Mouse (Mus musculus) midbrain, embryonic 15.5 days (tissue): ENCODE data around the gene Higd1c. TPM values are rescaled to one million over a fixed set of nuclear protein-coding genes. Genes with fewer than 3 reads are reported as not detected.
"Not testable (repeated sequence)": the region's sequence is repeated elsewhere in the genome, so short reads cannot be mapped to it uniquely, and the experiment has no call there.

ENCODE experiments used
- ATAC-seq: fragments of 200-750 bp; cut with Nextera tagmentation; replicated peaks from 2 replicates; pipeline ENCODE4 v1.8.0; 2017; ENCODE audit warnings: moderate TSS enrichment
- H3K27ac ChIP-seq: fragments of 300-500 bp; sonication (generic); 2 replicates; pipeline ENCODE4 v1.5.1; 2015; ENCODE audit warnings: mild to moderate bottlenecking, inconsistent platforms
- H3K27me3 ChIP-seq: fragments of 300-500 bp; sonication (generic); replicated peaks from 2 replicates; pipeline ENCODE4 v1.6.1; 2015; ENCODE audit warnings: inconsistent platforms
- H3K36me3 ChIP-seq: fragments of 300-500 bp; sonication (generic); replicated peaks from 2 replicates; pipeline ENCODE4 v1.6.1; 2015; ENCODE audit warnings: inconsistent platforms
- H3K4me1 ChIP-seq: fragments of 300-500 bp; sonication (generic); 2 replicates; pipeline ENCODE4 v1.6.1; 2015; ENCODE audit warnings: inconsistent platforms
- H3K4me2 ChIP-seq: fragments of 300-500 bp; sonication (generic); 2 replicates; pipeline ENCODE4 v1.6.1; 2015; ENCODE audit warnings: inconsistent platforms, mild to moderate bottlenecking, moderate library complexity
- H3K4me3 ChIP-seq: fragments of 300-500 bp; sonication (generic); 2 replicates; pipeline ENCODE4 v1.5.1; 2015; ENCODE audit warnings: mild to moderate bottlenecking, inconsistent platforms
- H3K9ac ChIP-seq: fragments of 300-500 bp; sonication (generic); 2 replicates; pipeline ENCODE4 v1.6.1; 2015; ENCODE audit warnings: mild to moderate bottlenecking, inconsistent platforms
- H3K9me3 ChIP-seq: fragments of 300-500 bp; sonication (generic); 2 replicates; pipeline ENCODE4 v1.6.1; 2016; ENCODE audit warnings: inconsistent platforms
- WGBS: fragments of 180-500 bp; shearing (Covaris S2); methylation state at CpG from one replicate; pipeline ENCODE4 v1.1.7; 2015; ENCODE audit warnings: mixed read lengths; 5-methylcytosine and 5-hydroxymethylcytosine counted together
- polyA plus RNA-seq: library from polyadenylated mRNA; unstranded; fragments of >200 nt; fragmentation: Nextera tagmentation; extraction: Ambion mirVana; gene quantifications from 2 replicates; pipeline ENCODE4 v1.2.1, GENCODE M21; 2015

The Higd1c gene
- polyA plus RNA-seq, 1 experiment from 2014 or later = not detected

- WGBS = 28% methylated on average over 3 of the region's 9 CpGs
- not testable (repeated sequence) for H3K9me3 ChIP-seq, ATAC-seq, H3K27ac ChIP-seq, H3K27me3 ChIP-seq, H3K9ac ChIP-seq, H3K4me3 ChIP-seq, H3K36me3 ChIP-seq, H3K4me1 ChIP-seq, H3K4me2 ChIP-seq
Measured at GRCm38 (mm10) chr15:100377847-100378505, 13.6 kb downstream of the Higd1c start.

GRCm38 (mm10) chr15:100379658-100380057 lies 15.3 kb downstream of the Higd1c start:
- Histone ChIP-seq H3K27ac (no peak overlapping the region), H3K4me2 (no peak overlapping the region), H3K9ac (no peak overlapping the region), H3K27me3 (no peaks in the 10 kb centered on the region), H3K9me3 (no peaks in the 10 kb centered on the region), H3K36me3 (no peaks in the 10 kb centered on the region), H3K4me3 (no peak overlapping the region), H3K4me1 (no peaks in the 10 kb centered on the region)
- WGBS = 87% methylated on average over 8 of the region's 8 CpGs
- no peak for ATAC-seq

- Histone ChIP-seq H3K9ac (no peak overlapping the region), H3K4me3 (no peak overlapping the region), H3K27me3 (no peaks in the 10 kb centered on the region), H3K36me3 (no peaks in the 10 kb centered on the region), H3K9me3 (no peaks in the 10 kb centered on the region), H3K27ac (no peak overlapping the region), H3K4me1 (no peaks in the 10 kb centered on the region), H3K4me2 (no peak overlapping the region)
- WGBS = 66% methylated on average over 2 of the region's 2 CpGs
- no peak for ATAC-seq
Measured at GRCm38 (mm10) chr15:100380104-100380503, 15.8 kb downstream of the Higd1c start.

- Histone ChIP-seq H3K27me3 (no peaks in the 10 kb centered on the region), H3K4me1 (no peaks in the 10 kb centered on the region), H3K4me3 (no peak overlapping the region), H3K9me3 (no peaks in the 10 kb centered on the region), H3K4me2 (no peak overlapping the region), H3K27ac (no peak overlapping the region), H3K9ac (no peak overlapping the region), H3K36me3 (no peaks in the 10 kb centered on the region)
- WGBS = 93% methylated on average over 9 of the region's 9 CpGs
- no peak for ATAC-seq
Measured at GRCm38 (mm10) chr15:100385705-100386104, 21.4 kb downstream of the Higd1c start.

GRCm38 (mm10) chr15:100387544-100388223 lies 23.3 kb downstream of the Higd1c start:
- H3K27ac ChIP-seq = no peak overlapping the region
- H3K9me3 ChIP-seq = no peaks in the 10 kb centered on the region
- H3K4me1 ChIP-seq = no peaks in the 10 kb centered on the region
- H3K27me3 ChIP-seq = no peaks in the 10 kb centered on the region
- H3K4me3 ChIP-seq = no peak overlapping the region
- no peak overlapping the region for H3K9ac ChIP-seq
- no peaks in the 10 kb centered on the region for H3K36me3 ChIP-seq
- H3K4me2 ChIP-seq = no peak overlapping the region
- no peak for ATAC-seq
- 94% methylated on average over 17 of the region's 17 CpGs for WGBS

- H3K27ac ChIP-seq = no peak overlapping the region
- H3K9me3 ChIP-seq = no peaks in the 10 kb centered on the region
- no peak overlapping the region for H3K9ac ChIP-seq
- H3K4me3 ChIP-seq = no peak overlapping the region
- H3K36me3 ChIP-seq = no peaks in the 10 kb centered on the region
- ATAC-seq = no peak
- H3K27me3 ChIP-seq = no peaks in the 10 kb centered on the region
- WGBS = 88% methylated on average over 16 of the region's 16 CpGs
- H3K4me1 ChIP-seq = no peaks in the 10 kb centered on the region
- no peak overlapping the region for H3K4me2 ChIP-seq
Measured at GRCm38 (mm10) chr15:100388224-100388835, 24.0 kb downstream of the Higd1c start.

GRCm38 (mm10) chr15:100388886-100389285 lies 24.5 kb downstream of the Higd1c start:
- H3K4me3 ChIP-seq = no peak overlapping the region
- no peak overlapping the region for H3K27ac ChIP-seq
- no peaks in the 10 kb centered on the region for H3K9me3 ChIP-seq
- H3K9ac ChIP-seq = no peak overlapping the region
- no peak for ATAC-seq
- 53% methylated on average over 9 of the region's 9 CpGs for WGBS
- no peaks in the 10 kb centered on the region for H3K27me3 ChIP-seq
- no peaks in the 10 kb centered on the region for H3K4me1 ChIP-seq
- H3K4me2 ChIP-seq = no peak overlapping the region
- H3K36me3 ChIP-seq = no peaks in the 10 kb centered on the region

GRCm38 (mm10) chr15:100391066-100391465 lies 26.7 kb downstream of the Higd1c start:
- H3K4me2 ChIP-seq = no peak overlapping the region
- no peak for ATAC-seq
- no peaks in the 10 kb centered on the region for H3K27me3 ChIP-seq
- H3K9ac ChIP-seq = no peak overlapping the region
- H3K4me1 ChIP-seq = no peaks in the 10 kb centered on the region
- H3K4me3 ChIP-seq = no peak overlapping the region
- H3K27ac ChIP-seq = no peak overlapping the region
- H3K9me3 ChIP-seq = no peaks in the 10 kb centered on the region
- H3K36me3 ChIP-seq = peaks cover 15% of the 10 kb centered on the region
- 84% methylated on average over 7 of the region's 7 CpGs for WGBS

GRCm38 (mm10) chr15:100391599-100391998 lies 27.3 kb downstream of the Higd1c start:
- 93% methylated on average over 7 of the region's 7 CpGs for WGBS

GRCm38 (mm10) chr15:100393016-100393415 lies 28.7 kb downstream of the Higd1c start:
- WGBS = 88% methylated on average over 11 of the region's 11 CpGs
- no peak overlapping the region for H3K4me2 ChIP-seq
- H3K27me3 ChIP-seq = no peaks in the 10 kb centered on the region
- H3K9me3 ChIP-seq = no peaks in the 10 kb centered on the region
- ATAC-seq = no peak
- H3K4me1 ChIP-seq = no peaks in the 10 kb centered on the region
- no peak overlapping the region for H3K27ac ChIP-seq
- H3K9ac ChIP-seq = no peak overlapping the region
- H3K36me3 ChIP-seq = peaks cover 32% of the 10 kb centered on the region
- H3K4me3 ChIP-seq = no peak overlapping the region

More at GRCm38 (mm10) chr15:100391599-100391998, 27.3 kb downstream of the Higd1c start:
- Histone ChIP-seq H3K4me1 (no peaks in the 10 kb centered on the region), H3K27me3 (no peaks in the 10 kb centered on the region), H3K36me3 (peaks cover 20% of the 10 kb centered on the region), H3K9me3 (no peaks in the 10 kb centered on the region), H3K9ac (no peak overlapping the region), H3K27ac (no peak overlapping the region), H3K4me3 (no peak overlapping the region), H3K4me2 (no peak overlapping the region)
- no peak for ATAC-seq

- H3K4me2 ChIP-seq = no peak overlapping the region
- H3K27ac ChIP-seq = no peak overlapping the region
- H3K4me1 ChIP-seq = no peaks in the 10 kb centered on the region
- 96% methylated on average over 3 of the region's 3 CpGs for WGBS
- H3K27me3 ChIP-seq = no peaks in the 10 kb centered on the region
- no peak for ATAC-seq
- peaks cover 55% of the 10 kb centered on the region for H3K36me3 ChIP-seq
- H3K9ac ChIP-seq = no peak overlapping the region
- no peak overlapping the region for H3K4me3 ChIP-seq
- H3K9me3 ChIP-seq = no peaks in the 10 kb centered on the region
Measured at GRCm38 (mm10) chr15:100395561-100395960, 31.2 kb downstream of the Higd1c start.

GRCm38 (mm10) chr15:100400592-100401250 lies 36.4 kb downstream of the Higd1c start:
- H3K4me1 ChIP-seq = no peaks in the 10 kb centered on the region
- no peak overlapping the region for H3K4me3 ChIP-seq
- H3K9ac ChIP-seq = no peak overlapping the region
- no peak overlapping the region for H3K27ac ChIP-seq
- peaks cover 63% of the 10 kb centered on the region for H3K36me3 ChIP-seq
- no peaks in the 10 kb centered on the region for H3K27me3 ChIP-seq
- ATAC-seq = no peak
- H3K9me3 ChIP-seq = no peaks in the 10 kb centered on the region
- WGBS = 88% methylated on average over 16 of the region's 16 CpGs
- H3K4me2 ChIP-seq = no peak overlapping the region
